Mouse (Mus musculus): ENCODE results near the gene Dera. TPM values are rescaled to one million over a fixed set of nuclear protein-coding genes. Genes with fewer than 3 reads are reported as not detected.

The Dera gene
- total and polyA plus RNA-seq, 3 experiments: 47.6 to 69.4 (median 51.2) TPM

DNA sequence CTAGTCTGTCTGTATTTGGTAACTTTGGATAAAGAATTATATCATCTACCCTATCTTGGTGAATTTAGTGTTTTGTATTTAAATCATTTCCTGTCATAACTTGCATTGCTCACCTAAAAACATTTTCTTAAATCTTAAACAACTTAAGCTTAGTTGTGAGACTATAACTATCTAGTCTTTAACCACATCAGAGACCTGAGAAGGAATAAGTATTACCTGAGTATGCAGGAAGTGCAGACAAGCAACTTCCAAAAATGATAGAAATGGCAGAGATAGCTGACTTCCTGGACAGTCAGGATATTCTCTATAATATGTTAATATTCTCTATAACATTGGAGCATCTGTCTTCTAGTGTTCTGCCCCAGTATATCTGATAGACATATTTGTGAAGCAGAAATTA is 11.8 kb downstream of the Dera start:
- ATAC-seq (ENCODE audit: extremely low read depth, insufficient number of reproducible peaks, low FRiP score, poor library complexity, severe bottlenecking) (no peak), DNase-seq (ENCODE audit: low spot score) (no peak)
- Histone ChIP-seq H3K9me3 (replicated peaks) (no peaks in the 10 kb centered on the region), H3K4me3 (ENCODE audit: low read depth, low read length) (no peak overlapping the region), H3K27me3 (ENCODE audit: insufficient read depth, low read length) (no peaks in the 10 kb centered on the region), H3K4me1 (ENCODE audit: insufficient read depth, low read depth, low read length) (no peaks in the 10 kb centered on the region), H3K36me3 (replicated peaks) (peaks cover 35% of the 10 kb centered on the region)
- no peak for TF ChIP-seq GATA1 (IDR thresholded peaks at IDR 0.05; ENCODE audit: borderline replicate concordance, low read length)
- no peak for TF ChIP-seq CTCF (IDR thresholded peaks at IDR 0.05; ENCODE audit: low read depth, low read length)
- no peak for TF ChIP-seq TAL1 (conservative IDR thresholded peaks at IDR 0.05; ENCODE audit: low read depth, low read length)
- no peak for TF ChIP-seq POLR2AphosphoS5 (IDR thresholded peaks at IDR 0.05; ENCODE audit: insufficient replicate concordance, low read depth, low read length)
- no peak for TF ChIP-seq GATA2 (IDR thresholded peaks at IDR 0.05; ENCODE audit: borderline replicate concordance, low read depth, low read length)

DNA sequence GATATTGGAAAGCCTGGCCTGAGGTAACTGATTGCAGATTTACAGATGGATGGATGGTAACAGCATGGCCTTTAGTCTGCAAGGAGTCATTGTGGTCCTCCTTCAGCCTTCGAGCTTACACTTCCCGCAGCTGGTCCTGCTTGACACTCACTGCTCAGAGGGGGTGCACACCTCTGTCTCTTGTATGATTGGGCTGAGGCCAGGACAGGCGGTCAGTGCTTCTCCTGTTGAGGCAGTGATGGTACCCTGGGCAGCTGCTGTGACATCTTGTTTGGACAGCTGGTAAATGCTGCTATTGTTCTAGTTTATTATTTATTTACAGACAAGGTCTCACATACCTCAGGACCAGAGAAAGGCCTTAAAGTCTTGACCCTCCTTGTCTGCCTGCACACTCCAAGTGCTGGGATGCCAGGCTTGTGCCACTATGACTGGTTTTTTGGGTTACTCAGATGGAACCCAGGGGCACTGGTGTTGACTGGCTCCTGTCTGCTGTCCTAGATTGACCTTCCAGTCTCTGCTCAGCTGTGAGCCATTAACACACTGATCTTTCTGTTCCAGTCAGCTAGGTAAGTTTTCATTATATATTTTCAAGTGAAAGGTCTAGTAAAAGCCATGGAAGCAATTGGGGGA is 17.4 kb downstream of the Dera start:
- no peaks in the 10 kb centered on the region for H3K4me1 ChIP-seq (ENCODE audit: insufficient read depth, low read depth, low read length)
- ATAC-seq (ENCODE audit: extremely low read depth, insufficient number of reproducible peaks, low FRiP score, poor library complexity, severe bottlenecking): no peak
- no peaks in the 10 kb centered on the region for H3K9me3 ChIP-seq (replicated peaks)
- no peak for DNase-seq (ENCODE audit: low spot score)
- H3K27me3 ChIP-seq (ENCODE audit: insufficient read depth, low read length): no peaks in the 10 kb centered on the region
- no peak overlapping the region for H3K4me3 ChIP-seq (ENCODE audit: low read depth, low read length)
- TF ChIP-seq GATA1 (IDR thresholded peaks at IDR 0.05; ENCODE audit: borderline replicate concordance, low read length) (no peak), GATA2 (IDR thresholded peaks at IDR 0.05; ENCODE audit: borderline replicate concordance, low read depth, low read length) (no peak), CTCF (IDR thresholded peaks at IDR 0.05; ENCODE audit: low read depth, low read length) (no peak), TAL1 (conservative IDR thresholded peaks at IDR 0.05; ENCODE audit: low read depth, low read length) (no peak), POLR2AphosphoS5 (IDR thresholded peaks at IDR 0.05; ENCODE audit: insufficient replicate concordance, low read depth, low read length) (no peak)
- peaks cover 30% of the 10 kb centered on the region for H3K36me3 ChIP-seq (replicated peaks)

- no peak for ATAC-seq (ENCODE audit: extremely low read depth, insufficient number of reproducible peaks, low FRiP score, poor library complexity, severe bottlenecking)
- H3K9me3 ChIP-seq (replicated peaks): no peaks in the 10 kb centered on the region
- TF ChIP-seq TAL1 (conservative IDR thresholded peaks at IDR 0.05; ENCODE audit: low read depth, low read length): no peak
- no peak for TF ChIP-seq POLR2AphosphoS5 (IDR thresholded peaks at IDR 0.05; ENCODE audit: insufficient replicate concordance, low read depth, low read length)
- TF ChIP-seq CTCF (IDR thresholded peaks at IDR 0.05; ENCODE audit: low read depth, low read length): no peak
- TF ChIP-seq GATA1 (IDR thresholded peaks at IDR 0.05; ENCODE audit: borderline replicate concordance, low read length): no peak
- no peak for TF ChIP-seq GATA2 (IDR thresholded peaks at IDR 0.05; ENCODE audit: borderline replicate concordance, low read depth, low read length)
- DNase-seq (ENCODE audit: low spot score): no peak
- no peaks in the 10 kb centered on the region for H3K4me1 ChIP-seq (ENCODE audit: insufficient read depth, low read depth, low read length)
- H3K4me3 ChIP-seq (ENCODE audit: low read depth, low read length): no peak overlapping the region
- peaks cover 38% of the 10 kb centered on the region for H3K36me3 ChIP-seq (replicated peaks)
- no peaks in the 10 kb centered on the region for H3K27me3 ChIP-seq (ENCODE audit: insufficient read depth, low read length)
Measured at GRCm38 (mm10) chr6:137772918-137773636, 18.7 kb downstream of the Dera start.

GRCm38 (mm10) chr6:137773637-137774028 is 19.3 kb downstream of the Dera start:
- peaks cover 37% of the 10 kb centered on the region for H3K36me3 ChIP-seq (replicated peaks)
- no peaks in the 10 kb centered on the region for H3K27me3 ChIP-seq (ENCODE audit: insufficient read depth, low read length)
- DNase-seq (ENCODE audit: low spot score) (no peak), ATAC-seq (ENCODE audit: extremely low read depth, insufficient number of reproducible peaks, low FRiP score, poor library complexity, severe bottlenecking) (no peak)
- no peak overlapping the region for H3K4me3 ChIP-seq (ENCODE audit: low read depth, low read length)
- TF ChIP-seq CTCF (IDR thresholded peaks at IDR 0.05; ENCODE audit: low read depth, low read length) (no peak), GATA1 (IDR thresholded peaks at IDR 0.05; ENCODE audit: borderline replicate concordance, low read length) (no peak), TAL1 (conservative IDR thresholded peaks at IDR 0.05; ENCODE audit: low read depth, low read length) (no peak), POLR2AphosphoS5 (IDR thresholded peaks at IDR 0.05; ENCODE audit: insufficient replicate concordance, low read depth, low read length) (no peak), GATA2 (IDR thresholded peaks at IDR 0.05; ENCODE audit: borderline replicate concordance, low read depth, low read length) (no peak)
- no peaks in the 10 kb centered on the region for H3K4me1 ChIP-seq (ENCODE audit: insufficient read depth, low read depth, low read length)
- no peaks in the 10 kb centered on the region for H3K9me3 ChIP-seq (replicated peaks)

GRCm38 (mm10) chr6:137774166-137774565 is 19.8 kb downstream of the Dera start:
- no peaks in the 10 kb centered on the region for H3K4me1 ChIP-seq (ENCODE audit: insufficient read depth, low read depth, low read length)
- H3K36me3 ChIP-seq (replicated peaks): peaks cover 38% of the 10 kb centered on the region
- no peaks in the 10 kb centered on the region for H3K9me3 ChIP-seq (replicated peaks)
- no peak for DNase-seq (ENCODE audit: low spot score)
- H3K27me3 ChIP-seq (ENCODE audit: insufficient read depth, low read length): no peaks in the 10 kb centered on the region
- TF ChIP-seq GATA1 (IDR thresholded peaks at IDR 0.05; ENCODE audit: borderline replicate concordance, low read length) (no peak), POLR2AphosphoS5 (IDR thresholded peaks at IDR 0.05; ENCODE audit: insufficient replicate concordance, low read depth, low read length) (no peak), TAL1 (conservative IDR thresholded peaks at IDR 0.05; ENCODE audit: low read depth, low read length) (no peak), GATA2 (IDR thresholded peaks at IDR 0.05; ENCODE audit: borderline replicate concordance, low read depth, low read length) (no peak), CTCF (IDR thresholded peaks at IDR 0.05; ENCODE audit: low read depth, low read length) (no peak)
- no peak overlapping the region for H3K4me3 ChIP-seq (ENCODE audit: low read depth, low read length)
- ATAC-seq (ENCODE audit: extremely low read depth, insufficient number of reproducible peaks, low FRiP score, poor library complexity, severe bottlenecking): no peak

DNA sequence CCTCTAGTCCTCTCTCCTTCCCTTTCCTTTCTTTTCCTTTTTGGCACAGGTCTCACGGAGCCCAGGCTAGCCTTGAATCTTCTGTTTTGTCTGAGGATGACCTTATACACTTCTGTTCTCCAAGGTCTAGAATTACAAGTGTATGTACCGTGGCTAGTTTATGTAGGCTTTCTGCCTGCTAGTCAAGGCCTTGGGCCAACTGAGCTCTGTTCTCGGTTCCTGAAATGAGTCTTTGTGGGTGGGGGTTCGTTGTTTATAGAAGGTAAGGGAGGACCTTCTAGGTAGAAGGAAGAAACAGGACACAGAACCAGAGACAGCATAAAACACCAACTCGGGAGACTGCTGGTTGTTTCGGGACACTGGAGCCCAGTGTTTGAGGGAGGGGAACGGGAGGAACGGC is 20.8 kb downstream of the Dera start:
- Histone ChIP-seq H3K36me3 (replicated peaks) (peaks cover 46% of the 10 kb centered on the region), H3K9me3 (replicated peaks) (no peaks in the 10 kb centered on the region), H3K27me3 (ENCODE audit: insufficient read depth, low read length) (no peaks in the 10 kb centered on the region), H3K4me1 (ENCODE audit: insufficient read depth, low read depth, low read length) (no peaks in the 10 kb centered on the region), H3K4me3 (ENCODE audit: low read depth, low read length) (no peak overlapping the region)
- ATAC-seq (ENCODE audit: extremely low read depth, insufficient number of reproducible peaks, low FRiP score, poor library complexity, severe bottlenecking) (no peak), DNase-seq (ENCODE audit: low spot score) (no peak)
- TF ChIP-seq CTCF (IDR thresholded peaks at IDR 0.05; ENCODE audit: low read depth, low read length) (no peak), TAL1 (conservative IDR thresholded peaks at IDR 0.05; ENCODE audit: low read depth, low read length) (no peak), POLR2AphosphoS5 (IDR thresholded peaks at IDR 0.05; ENCODE audit: insufficient replicate concordance, low read depth, low read length) (no peak), GATA1 (IDR thresholded peaks at IDR 0.05; ENCODE audit: borderline replicate concordance, low read length) (no peak), GATA2 (IDR thresholded peaks at IDR 0.05; ENCODE audit: borderline replicate concordance, low read depth, low read length) (no peak)
